Mouse (Mus musculus): ENCODE measurements around the gene Htra3. TPM values are rescaled to one million over a fixed set of nuclear protein-coding genes. Genes with fewer than 3 reads are reported as not detected.
A peak's percentile ranks its signal among the peaks of the same experiment; 100 is the strongest.

Htra3 gene
- polyA plus RNA-seq, 1 experiment from 2014 or later: 18.1 TPM

- no peak for ATAC-seq (ENCODE audit: low FRiP score)
- Histone ChIP-seq H3K27ac (no peak overlapping the region), H3K27me3 (ENCODE audit: control insufficient read depth, insufficient read depth, low read length) (no peaks in the 10 kb centered on the region), H3K4me1 (replicated peaks; ENCODE audit: control insufficient read depth, insufficient read depth, low read length) (no peaks in the 10 kb centered on the region), H3K9me3 (ENCODE audit: control insufficient read depth, low read length) (no peaks in the 10 kb centered on the region), H3K4me2 (replicated peaks) (no peak overlapping the region), H3K36me3 (replicated peaks; ENCODE audit: control insufficient read depth, insufficient read depth) (no peaks in the 10 kb centered on the region), H3K9ac (no peak overlapping the region), H3K4me3 (replicated peaks; ENCODE audit: low read length) (no peak overlapping the region)
- DNase-seq (ENCODE audit: low spot score): no peak
Measured at GRCm38 (mm10) chr5:35719343-35719742, 39.8 kb upstream of the Htra3 start.

GRCm38 (mm10) chr5:35718817-35719216 lies 39.2 kb upstream of the Htra3 start:
- ATAC-seq (ENCODE audit: low FRiP score) (no peak), DNase-seq (ENCODE audit: low spot score) (no peak)
- no peaks in the 10 kb centered on the region for H3K27me3 ChIP-seq (ENCODE audit: control insufficient read depth, insufficient read depth, low read length)
- H3K4me2 ChIP-seq (replicated peaks): no peak overlapping the region
- no peaks in the 10 kb centered on the region for H3K9me3 ChIP-seq (ENCODE audit: control insufficient read depth, low read length)
- no peak overlapping the region for H3K4me3 ChIP-seq (replicated peaks; ENCODE audit: low read length)
- H3K4me1 ChIP-seq (replicated peaks; ENCODE audit: control insufficient read depth, insufficient read depth, low read length): no peaks in the 10 kb centered on the region
- no peak overlapping the region for H3K9ac ChIP-seq
- no peaks in the 10 kb centered on the region for H3K36me3 ChIP-seq (replicated peaks; ENCODE audit: control insufficient read depth, insufficient read depth)
- no peak overlapping the region for H3K27ac ChIP-seq
- 79% methylated on average over 11 of the region's 11 CpGs for WGBS

DNA sequence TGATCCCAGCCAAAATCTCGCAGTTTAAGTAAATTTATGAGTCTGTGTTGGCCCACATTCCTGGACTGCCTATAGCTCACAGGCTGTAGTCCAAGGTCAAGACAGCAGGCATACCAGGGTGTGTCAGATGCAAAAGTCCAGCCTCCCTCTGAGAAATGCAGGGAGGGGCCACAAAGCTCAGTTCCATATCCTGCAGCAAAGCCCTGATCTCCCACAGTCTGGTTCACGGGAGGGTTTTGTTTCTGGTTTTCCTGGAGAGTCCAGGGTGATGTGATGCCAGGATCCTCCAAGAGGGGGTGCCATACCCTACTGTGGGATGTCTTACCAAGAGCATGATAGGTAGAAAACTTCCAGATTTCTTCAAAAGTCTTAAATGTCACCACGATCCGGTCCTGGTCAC lies 38.4 kb upstream of the Htra3 start:
- no peak overlapping the region for H3K27ac ChIP-seq
- H3K36me3 ChIP-seq (replicated peaks; ENCODE audit: control insufficient read depth, insufficient read depth): no peaks in the 10 kb centered on the region
- H3K9ac ChIP-seq: no peak overlapping the region
- no peak overlapping the region for H3K4me2 ChIP-seq (replicated peaks)
- H3K9me3 ChIP-seq (ENCODE audit: control insufficient read depth, low read length): no peaks in the 10 kb centered on the region
- WGBS: 59% methylated on average over 4 of the region's 4 CpGs
- no peaks in the 10 kb centered on the region for H3K4me1 ChIP-seq (replicated peaks; ENCODE audit: control insufficient read depth, insufficient read depth, low read length)
- no peak overlapping the region for H3K4me3 ChIP-seq (replicated peaks; ENCODE audit: low read length)
- no peak for DNase-seq (ENCODE audit: low spot score)
- no peak for ATAC-seq (ENCODE audit: low FRiP score)
- no peaks in the 10 kb centered on the region for H3K27me3 ChIP-seq (ENCODE audit: control insufficient read depth, insufficient read depth, low read length)

DNA sequence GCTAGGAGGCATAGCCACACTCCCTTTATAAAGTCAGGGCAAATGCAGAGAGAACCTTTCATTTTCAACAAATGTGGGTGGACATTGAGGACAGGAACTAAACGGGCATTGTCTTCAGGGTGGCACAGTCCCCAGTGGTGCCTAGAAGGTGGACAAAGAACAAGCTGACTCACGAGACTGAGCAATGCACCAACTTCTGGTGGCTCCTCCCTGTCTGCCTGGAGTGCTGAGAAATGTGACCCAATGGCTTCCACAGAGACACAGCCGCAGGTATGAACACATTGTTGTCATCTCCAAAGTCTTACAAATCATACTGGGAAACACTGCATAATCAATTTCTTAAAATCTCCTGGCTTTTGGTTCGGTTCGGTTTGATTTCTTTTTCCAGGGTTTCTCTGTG lies 37.9 kb upstream of the Htra3 start:
- no peaks in the 10 kb centered on the region for H3K36me3 ChIP-seq (replicated peaks; ENCODE audit: control insufficient read depth, insufficient read depth)
- H3K4me2 ChIP-seq (replicated peaks): no peak overlapping the region
- no peak overlapping the region for H3K9ac ChIP-seq
- WGBS: 82% methylated on average over 5 of the region's 5 CpGs
- H3K4me3 ChIP-seq (replicated peaks; ENCODE audit: low read length): no peak overlapping the region
- no peaks in the 10 kb centered on the region for H3K4me1 ChIP-seq (replicated peaks; ENCODE audit: control insufficient read depth, insufficient read depth, low read length)
- no peak overlapping the region for H3K27ac ChIP-seq
- ATAC-seq (ENCODE audit: low FRiP score): no peak
- DNase-seq (ENCODE audit: low spot score): no peak
- no peaks in the 10 kb centered on the region for H3K9me3 ChIP-seq (ENCODE audit: control insufficient read depth, low read length)
- H3K27me3 ChIP-seq (ENCODE audit: control insufficient read depth, insufficient read depth, low read length): no peaks in the 10 kb centered on the region

DNA sequence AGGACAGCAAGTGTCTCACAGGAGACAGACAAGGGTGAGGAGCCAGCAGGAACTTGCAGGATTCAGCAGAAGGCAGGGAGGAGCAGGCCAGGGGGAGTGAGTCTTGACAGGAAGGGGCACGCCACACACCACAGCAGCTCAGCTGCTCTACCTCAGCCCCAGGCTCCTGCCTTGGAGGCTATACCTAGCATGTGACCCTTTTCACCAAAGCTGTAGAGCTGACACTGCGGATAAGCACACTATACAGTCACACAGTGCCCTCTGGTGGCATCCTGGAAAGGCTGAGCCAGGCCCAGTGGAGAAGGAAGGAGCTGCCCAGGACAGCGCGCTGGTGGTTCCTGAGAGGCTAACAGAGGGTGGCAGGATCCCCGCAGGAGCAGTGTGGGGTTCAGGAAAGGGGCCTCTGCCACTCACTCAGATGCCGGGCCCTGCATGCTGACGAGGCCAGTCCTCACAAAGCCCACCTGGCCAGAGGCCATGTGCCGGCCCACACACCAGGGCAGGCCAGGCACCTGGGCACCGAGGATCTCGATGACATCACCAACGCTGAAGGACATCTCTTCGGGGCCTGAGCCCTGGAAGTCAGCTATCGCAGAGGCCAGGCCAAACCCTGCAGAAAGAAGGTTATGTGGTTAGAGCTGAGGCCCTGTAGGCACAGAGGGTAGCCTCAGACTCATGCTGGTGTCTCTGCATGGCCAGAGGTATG lies 34.2 kb upstream of the Htra3 start:
- peak; percentile 90 for DNase-seq (ENCODE audit: low spot score)
- no peaks in the 10 kb centered on the region for H3K9me3 ChIP-seq (ENCODE audit: control insufficient read depth, low read length)
- no peaks in the 10 kb centered on the region for H3K36me3 ChIP-seq (replicated peaks; ENCODE audit: control insufficient read depth, insufficient read depth)
- H3K9ac ChIP-seq: no peak overlapping the region
- no peaks in the 10 kb centered on the region for H3K4me1 ChIP-seq (replicated peaks; ENCODE audit: control insufficient read depth, insufficient read depth, low read length)
- H3K27ac ChIP-seq: no peak overlapping the region
- H3K27me3 ChIP-seq (ENCODE audit: control insufficient read depth, insufficient read depth, low read length): no peaks in the 10 kb centered on the region
- ATAC-seq (ENCODE audit: low FRiP score): peak; percentile 93
- WGBS: 54% methylated on average over 13 of the region's 13 CpGs
- no peak overlapping the region for H3K4me2 ChIP-seq (replicated peaks)
- H3K4me3 ChIP-seq (replicated peaks; ENCODE audit: low read length): no peak overlapping the region

GRCm38 (mm10) chr5:35712517-35712916 lies 32.9 kb upstream of the Htra3 start:
- no peak for ATAC-seq (ENCODE audit: low FRiP score)
- no peak overlapping the region for H3K4me3 ChIP-seq (replicated peaks; ENCODE audit: low read length)
- H3K9ac ChIP-seq: no peak overlapping the region
- WGBS: 80% methylated on average over 5 of the region's 5 CpGs
- DNase-seq (ENCODE audit: low spot score): no peak
- no peaks in the 10 kb centered on the region for H3K4me1 ChIP-seq (replicated peaks; ENCODE audit: control insufficient read depth, insufficient read depth, low read length)
- no peak overlapping the region for H3K27ac ChIP-seq
- H3K36me3 ChIP-seq (replicated peaks; ENCODE audit: control insufficient read depth, insufficient read depth): no peaks in the 10 kb centered on the region
- no peaks in the 10 kb centered on the region for H3K27me3 ChIP-seq (ENCODE audit: control insufficient read depth, insufficient read depth, low read length)
- no peak overlapping the region for H3K4me2 ChIP-seq (replicated peaks)
- no peaks in the 10 kb centered on the region for H3K9me3 ChIP-seq (ENCODE audit: control insufficient read depth, low read length)

GRCm38 (mm10) chr5:35710931-35711330 lies 31.3 kb upstream of the Htra3 start:
- no peak for DNase-seq (ENCODE audit: low spot score)
- no peaks in the 10 kb centered on the region for H3K4me1 ChIP-seq (replicated peaks; ENCODE audit: control insufficient read depth, insufficient read depth, low read length)
- H3K36me3 ChIP-seq (replicated peaks; ENCODE audit: control insufficient read depth, insufficient read depth): no peaks in the 10 kb centered on the region
- 54% methylated on average over 3 of the region's 3 CpGs for WGBS
- H3K9ac ChIP-seq: no peak overlapping the region
- H3K27ac ChIP-seq: no peak overlapping the region
- H3K9me3 ChIP-seq (ENCODE audit: control insufficient read depth, low read length): no peaks in the 10 kb centered on the region
- ATAC-seq (ENCODE audit: low FRiP score): no peak
- H3K4me3 ChIP-seq (replicated peaks; ENCODE audit: low read length): no peak overlapping the region
- H3K4me2 ChIP-seq (replicated peaks): no peak overlapping the region
- H3K27me3 ChIP-seq (ENCODE audit: control insufficient read depth, insufficient read depth, low read length): no peaks in the 10 kb centered on the region

DNA sequence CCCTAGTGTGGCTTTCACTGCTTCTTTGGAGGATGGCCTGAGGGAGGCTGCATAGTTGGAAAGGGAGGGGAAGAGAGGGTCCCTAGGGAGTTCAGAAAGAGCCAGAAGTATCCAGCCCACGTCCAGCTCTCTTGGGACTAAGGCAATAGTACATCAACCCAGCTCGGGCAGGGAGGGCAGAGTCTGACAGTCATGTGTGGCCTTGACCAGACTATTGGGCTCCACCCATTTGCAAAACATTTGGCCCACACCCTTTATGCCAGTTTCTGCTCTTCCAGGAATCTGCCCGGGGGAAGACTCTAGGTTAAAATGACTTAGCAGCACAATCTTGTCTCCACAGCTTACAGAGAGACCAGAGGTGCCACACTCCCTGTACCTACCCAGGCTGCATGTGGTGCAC lies 30.9 kb upstream of the Htra3 start:
- no peak for DNase-seq (ENCODE audit: low spot score)
- Histone ChIP-seq H3K4me1 (replicated peaks; ENCODE audit: control insufficient read depth, insufficient read depth, low read length) (no peaks in the 10 kb centered on the region), H3K27me3 (ENCODE audit: control insufficient read depth, insufficient read depth, low read length) (no peaks in the 10 kb centered on the region), H3K9me3 (ENCODE audit: control insufficient read depth, low read length) (no peaks in the 10 kb centered on the region), H3K4me2 (replicated peaks) (no peak overlapping the region), H3K9ac (no peak overlapping the region), H3K27ac (no peak overlapping the region), H3K36me3 (replicated peaks; ENCODE audit: control insufficient read depth, insufficient read depth) (no peaks in the 10 kb centered on the region), H3K4me3 (replicated peaks; ENCODE audit: low read length) (no peak overlapping the region)
- WGBS: 65% methylated on average over 3 of the region's 3 CpGs
- ATAC-seq (ENCODE audit: low FRiP score): no peak

- DNase-seq (ENCODE audit: low spot score) (no peak), ATAC-seq (ENCODE audit: low FRiP score) (no peak)
- no peak overlapping the region for H3K27ac ChIP-seq
- no peaks in the 10 kb centered on the region for H3K9me3 ChIP-seq (ENCODE audit: control insufficient read depth, low read length)
- WGBS: 90% methylated on average over 3 of the region's 3 CpGs
- H3K4me1 ChIP-seq (replicated peaks; ENCODE audit: control insufficient read depth, insufficient read depth, low read length): no peaks in the 10 kb centered on the region
- no peaks in the 10 kb centered on the region for H3K27me3 ChIP-seq (ENCODE audit: control insufficient read depth, insufficient read depth, low read length)
- H3K9ac ChIP-seq: no peak overlapping the region
- H3K4me2 ChIP-seq (replicated peaks): no peak overlapping the region
- H3K36me3 ChIP-seq (replicated peaks; ENCODE audit: control insufficient read depth, insufficient read depth): no peaks in the 10 kb centered on the region
- no peak overlapping the region for H3K4me3 ChIP-seq (replicated peaks; ENCODE audit: low read length)
Measured at GRCm38 (mm10) chr5:35705411-35705810, 25.8 kb upstream of the Htra3 start.

- no peaks in the 10 kb centered on the region for H3K36me3 ChIP-seq (replicated peaks; ENCODE audit: control insufficient read depth, insufficient read depth)
- H3K4me2 ChIP-seq (replicated peaks): no peak overlapping the region
- no peak for DNase-seq (ENCODE audit: low spot score)
- no peaks in the 10 kb centered on the region for H3K9me3 ChIP-seq (ENCODE audit: control insufficient read depth, low read length)
- H3K27ac ChIP-seq: no peak overlapping the region
- 95% methylated on average over 4 of the region's 4 CpGs for WGBS
- H3K4me1 ChIP-seq (replicated peaks; ENCODE audit: control insufficient read depth, insufficient read depth, low read length): no peaks in the 10 kb centered on the region
- ATAC-seq (ENCODE audit: low FRiP score): no peak
- no peak overlapping the region for H3K4me3 ChIP-seq (replicated peaks; ENCODE audit: low read length)
- H3K27me3 ChIP-seq (ENCODE audit: control insufficient read depth, insufficient read depth, low read length): no peaks in the 10 kb centered on the region
- no peak overlapping the region for H3K9ac ChIP-seq
Measured at GRCm38 (mm10) chr5:35703814-35704213, 24.2 kb upstream of the Htra3 start.

Data from hindbrain, embryonic 14.5 days (tissue).